In the genomic region with DNA sequence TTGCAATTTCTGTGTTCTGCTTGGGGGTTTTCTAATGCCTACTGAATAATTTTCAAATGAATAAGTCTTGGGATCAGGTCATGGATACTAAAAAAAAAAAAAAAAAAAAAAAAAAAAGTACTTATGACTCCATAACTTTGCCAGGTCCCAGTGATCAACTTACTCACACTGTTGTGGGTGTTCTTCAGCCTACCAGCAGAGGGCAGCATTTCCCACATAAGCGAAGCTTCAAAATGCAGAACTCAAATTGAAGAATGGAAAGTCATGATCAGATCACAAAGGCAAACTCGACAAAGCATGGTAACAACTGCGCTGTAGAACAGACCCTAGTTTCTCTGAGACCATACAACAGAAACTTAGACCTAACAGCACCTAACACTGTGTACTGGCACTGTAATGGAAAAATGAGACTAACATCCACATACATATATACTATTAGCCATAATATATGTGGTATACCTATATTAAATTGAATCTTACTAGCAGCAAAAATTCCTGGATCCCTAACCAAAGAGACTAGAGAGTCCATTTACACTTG, we compare ENCODE assay signal across 8 mouse cellular contexts.
DNase-seq lines count a peak whose midpoint lies in the region; ATAC-seq lines count a peak whose summit lies in the region.

No protein-coding gene starts in this region.

- H3K9ac ChIP-seq in embryonic facial prominence, embryonic 11.5 days (replicated peaks; ENCODE audit: low read length): no peak overlapping the region

- no peaks in the 10 kb centered on the region for H3K36me3 ChIP-seq in embryonic facial prominence, embryonic 11.5 days (replicated peaks; ENCODE audit: control insufficient read depth, insufficient read depth, low read depth, low read length)

- 0 out of 2 replicates have a peak, but pooled peaks have one; percentile 18 for ATAC-seq in embryonic facial prominence, embryonic 11.5 days (replicated peaks; ENCODE audit: insufficient number of reproducible peaks, low FRiP score, low TSS enrichment, low read depth)

- no peak overlapping the region for H3K27ac ChIP-seq in embryonic facial prominence, embryonic 11.5 days (replicated peaks; ENCODE audit: low read depth, low read length)

- peak; percentile 46 to 63 for DNase-seq in CD8-positive naive resting alpha-beta T cell, adult 2 months (ENCODE audit: low read depth in 2 of 2, low spot score in 2 of 2)
- peak; percentile 71 for DNase-seq in adrenal gland, postnatal 25 days
- peak; percentile 84 for DNase-seq in embryonic facial prominence, embryonic 11.5 days (ENCODE audit: low spot score)
- peak; percentile 56 for DNase-seq in heart, adult 8-10 months (ENCODE audit: low spot score)
- DNase-seq in layer of hippocampus, adult 18-20 months (ENCODE audit: low spot score in 2 of 2): peak; percentile 38 to 82
- peak; percentile 63 for DNase-seq in lung, postnatal 25 days (ENCODE audit: low spot score)
- peak; percentile 86 for DNase-seq in retina, embryonic 14.5 days (ENCODE audit: low spot score)
- DNase-seq in urinary bladder, adult 18-20 months (ENCODE audit: low spot score in 2 of 2): peak; percentile 46 to 47

- H3K9me3 ChIP-seq in embryonic facial prominence, embryonic 11.5 days (replicated peaks; ENCODE audit: control insufficient read depth, low read length): no peaks in the 10 kb centered on the region

- no peaks in the 10 kb centered on the region for H3K27me3 ChIP-seq in embryonic facial prominence, embryonic 11.5 days (ENCODE audit: control insufficient read depth, insufficient read depth, low read length)

- 27% methylated on average over 3 of the region's 3 CpGs for WGBS in embryonic facial prominence, embryonic 11.5 days

- no peaks in the 10 kb centered on the region for H3K4me1 ChIP-seq in embryonic facial prominence, embryonic 11.5 days (ENCODE audit: control insufficient read depth, insufficient read depth, low read length)

- H3K4me2 ChIP-seq in embryonic facial prominence, embryonic 11.5 days (ENCODE audit: low read depth, low read length): no peak overlapping the region

- no peak overlapping the region for H3K4me3 ChIP-seq in embryonic facial prominence, embryonic 11.5 days (ENCODE audit: low read depth, low read length)
